Mouse (Mus musculus) heart, postnatal 14 days (tissue): ENCODE measurements around the gene Atp8a1. TPM values are rescaled to one million over a fixed set of nuclear protein-coding genes. Genes with fewer than 3 reads are reported as not detected.

Source experiments
- DNase-seq, 2 experiments: peaks; one replicate each; pipeline ENCODE4 v3.0.0; 2021 to 2022
- intact Hi-C: fragments of 180-260 bp; cut with DNase I; formaldehyde crosslinking; loops from one replicate; pipeline ENCODE4 v1.15.1; 2025
- total RNA-seq, 2 experiments: library from RNA; stranded (reverse); gene quantifications; 2 replicates each; pipeline ENCODE4 v1.2.3; 2021

Gene Atp8a1
- total RNA-seq, 2 experiments from 2014 or later: 17.2 to 19.6 TPM

DNA sequence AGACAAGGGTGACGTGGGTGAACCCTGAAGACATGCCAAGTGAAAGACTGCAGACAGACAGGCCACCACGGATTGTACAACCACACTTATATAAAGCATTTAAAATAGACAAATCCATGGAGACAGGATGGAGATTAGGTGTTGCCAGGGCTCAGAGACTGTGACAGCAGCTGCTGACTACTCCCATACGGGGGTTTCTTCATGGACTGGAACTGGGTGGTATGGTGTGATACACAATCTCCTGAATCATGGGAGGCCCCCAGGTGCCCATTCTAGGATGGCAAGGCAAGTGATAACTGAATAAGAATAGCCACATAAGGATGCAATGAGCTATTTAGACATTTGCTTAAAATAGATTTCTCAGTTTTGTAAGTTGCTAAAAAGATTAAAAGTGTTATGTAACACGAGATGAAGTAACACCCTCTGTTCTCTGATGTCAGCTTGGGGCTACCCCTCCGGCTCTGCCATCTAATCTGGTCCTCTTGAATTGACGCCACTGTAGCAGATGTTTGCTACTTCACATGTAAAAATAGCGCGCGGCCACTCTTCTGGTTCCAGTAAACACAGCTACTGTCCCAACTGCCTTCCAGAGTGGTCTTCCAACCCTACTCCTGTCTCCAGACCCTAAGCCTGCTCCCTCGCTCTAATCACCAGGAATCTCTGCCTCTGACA lies 53.0 kb downstream of the Atp8a1 start:
- intact Hi-C loops: no loop called here
- peak in 1 of 2 experiments; percentile 26 for DNase-seq

- intact Hi-C loops: no loop called here
- DNase-seq: no peak
Measured at GRCm38 (mm10) chr5:67782775-67783174, 64.5 kb downstream of the Atp8a1 start.

GRCm38 (mm10) chr5:67778026-67778425 lies 69.2 kb downstream of the Atp8a1 start:
- DNase-seq: peak; percentile 29 to 48
- intact Hi-C loops: loop anchor here (5.0 kb wide), 1 partner anchor 69 kb away; the partner anchor contains the start of gene Atp8a1

DNA sequence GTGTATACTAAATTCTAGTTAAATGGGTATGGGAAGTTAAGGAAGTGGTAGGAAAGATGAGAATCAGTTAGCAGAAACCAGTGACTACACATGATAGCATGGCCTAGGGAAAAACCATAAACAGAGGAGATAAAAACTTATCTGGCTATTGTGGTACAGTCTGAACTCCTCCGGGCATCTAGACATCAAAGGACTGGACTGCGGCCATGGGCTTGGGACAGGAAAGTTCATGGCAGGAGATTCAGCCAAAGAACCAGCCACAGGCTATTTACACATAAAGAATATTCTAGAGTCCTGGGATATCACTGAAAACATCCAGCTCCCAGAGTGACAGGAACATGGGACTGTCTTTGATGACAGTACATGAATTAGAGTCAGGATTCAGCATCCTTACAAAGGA lies 73.0 kb downstream of the Atp8a1 start:
- no peak for DNase-seq
- intact Hi-C loops: no loop called here

DNA sequence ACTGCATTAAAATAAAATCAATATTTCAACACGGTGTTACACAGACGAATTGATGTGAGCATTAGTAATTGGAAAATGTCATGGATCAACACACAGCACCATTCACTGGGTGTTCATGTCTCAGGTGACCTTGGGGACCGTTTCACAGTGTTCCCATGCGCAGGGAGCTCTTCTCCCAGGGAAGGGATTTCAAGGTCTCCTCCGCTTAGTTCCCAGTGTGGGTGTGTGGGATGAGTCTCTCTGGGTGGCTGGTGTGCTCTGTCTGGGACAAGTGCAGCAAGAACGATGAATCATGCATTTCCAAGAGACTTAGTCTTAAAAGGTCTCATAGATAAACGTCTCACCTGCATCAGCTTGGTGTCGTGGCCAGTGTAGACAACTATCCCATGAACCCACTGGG lies 78.5 kb downstream of the Atp8a1 start:
- DNase-seq: no peak
- intact Hi-C loops: no loop called here

DNA sequence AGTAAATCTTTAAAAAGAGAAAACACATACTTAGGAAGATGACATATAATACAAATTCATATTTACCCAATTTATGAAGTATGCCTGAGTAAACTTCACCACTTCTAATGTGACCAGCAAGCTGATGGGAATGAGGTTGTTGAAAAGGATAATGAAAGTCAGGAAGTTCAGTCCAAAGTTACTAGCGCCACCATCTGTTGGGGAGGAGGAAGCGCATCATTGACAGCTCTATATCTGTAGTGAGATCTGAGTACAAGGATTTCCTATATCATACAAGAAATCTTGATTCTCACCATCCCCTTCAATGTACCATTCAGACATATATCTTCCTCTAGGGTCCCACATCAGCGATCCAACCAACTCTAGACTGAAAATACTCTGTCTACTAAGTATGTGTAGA lies 82.4 kb downstream of the Atp8a1 start:
- DNase-seq: no peak

GRCm38 (mm10) chr5:67758126-67758525 lies 89.1 kb downstream of the Atp8a1 start:
- intact Hi-C loops: loop anchor here (10.0 kb wide), 2 partner anchors 187 to 357 kb away; partner anchors contain the start of genes Gm21905 and Gm5108
- DNase-seq: peak in 1 of 2 experiments; percentile 22

More for the DNA sequence above, 82.4 kb downstream of the Atp8a1 start:
- intact Hi-C loops: no loop called here

GRCm38 (mm10) chr5:67756138-67756537 lies 91.1 kb downstream of the Atp8a1 start:
- DNase-seq: peak; percentile 44 to 51

GRCm38 (mm10) chr5:67753057-67753456 lies 94.2 kb downstream of the Atp8a1 start:
- intact Hi-C loops: loop anchor here (10.0 kb wide), 2 partner anchors 192 to 362 kb away; partner anchors contain the start of genes Gm21905 and Gm5108
- no peak for DNase-seq

More at GRCm38 (mm10) chr5:67756138-67756537, 91.1 kb downstream of the Atp8a1 start:
- intact Hi-C loops: loop anchor here (1.0 to 10.0 kb wide), 4 partner anchors 91 to 359 kb away; partner anchors contain the start of genes Atp8a1, Gm21905 and Gm5108

GRCm38 (mm10) chr5:67752629-67753028 lies 94.6 kb downstream of the Atp8a1 start:
- DNase-seq: no peak
- intact Hi-C loops: loop anchor here (1.0 to 10.0 kb wide), 3 partner anchors 192 to 362 kb away; partner anchors contain the start of genes Gm21905 and Gm5108

DNA sequence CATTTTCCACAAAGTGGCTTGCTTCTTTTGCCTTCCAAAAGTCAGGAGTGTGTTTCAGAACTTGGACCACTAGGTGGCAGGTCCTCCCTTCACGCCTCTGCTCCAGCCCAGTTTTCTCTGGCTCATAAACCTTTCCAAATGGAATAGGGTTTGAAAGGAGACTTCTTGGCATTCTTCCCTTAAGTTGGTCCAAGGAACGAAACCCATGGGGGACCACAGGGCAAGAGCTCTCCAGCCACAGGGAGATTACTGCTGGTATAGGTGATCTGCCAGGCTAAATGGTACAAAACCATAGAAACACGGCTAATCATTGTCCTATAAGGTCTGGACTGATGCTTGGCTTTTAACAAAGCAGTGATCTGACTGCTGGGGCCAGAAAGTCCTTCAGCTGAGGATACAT lies 95.2 kb downstream of the Atp8a1 start:
- peak; percentile 24 to 45 for DNase-seq
- intact Hi-C loops: loop anchor here (1.0 to 10.0 kb wide), 3 partner anchors 193 to 363 kb away; partner anchors contain the start of genes Gm21905 and Gm5108

DNA sequence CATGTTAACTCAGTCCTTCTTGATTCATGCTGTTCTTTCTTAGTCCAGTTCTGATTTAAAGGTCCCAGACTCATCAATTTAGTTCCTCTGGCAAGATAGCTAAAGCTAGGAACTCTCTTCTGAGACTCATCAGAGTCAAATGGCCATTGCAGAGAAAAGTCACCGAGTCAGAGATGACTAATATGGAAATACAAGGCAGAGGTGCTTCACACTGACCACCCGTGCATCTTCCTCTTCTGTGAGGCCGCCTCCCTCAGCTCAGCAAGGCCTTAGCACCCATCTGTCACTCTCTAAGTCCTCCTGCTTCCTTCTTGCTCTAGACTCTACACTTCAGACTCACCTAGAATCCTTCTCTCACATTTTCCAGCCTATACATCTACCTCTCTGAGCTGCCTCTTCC lies 108.0 kb downstream of the Atp8a1 start:
- intact Hi-C loops: no loop called here
- no peak for DNase-seq

- intact Hi-C loops: no loop called here
- DNase-seq: no peak
Measured at GRCm38 (mm10) chr5:67738133-67738532, 109.1 kb downstream of the Atp8a1 start.

- peak in 1 of 2 experiments; percentile 12 for DNase-seq
- intact Hi-C loops: no loop called here
Measured at GRCm38 (mm10) chr5:67735771-67736170, 111.5 kb downstream of the Atp8a1 start.

GRCm38 (mm10) chr5:67733551-67734258 lies 113.5 kb downstream of the Atp8a1 start:
- no peak for DNase-seq
- intact Hi-C loops: no loop called here

DNA sequence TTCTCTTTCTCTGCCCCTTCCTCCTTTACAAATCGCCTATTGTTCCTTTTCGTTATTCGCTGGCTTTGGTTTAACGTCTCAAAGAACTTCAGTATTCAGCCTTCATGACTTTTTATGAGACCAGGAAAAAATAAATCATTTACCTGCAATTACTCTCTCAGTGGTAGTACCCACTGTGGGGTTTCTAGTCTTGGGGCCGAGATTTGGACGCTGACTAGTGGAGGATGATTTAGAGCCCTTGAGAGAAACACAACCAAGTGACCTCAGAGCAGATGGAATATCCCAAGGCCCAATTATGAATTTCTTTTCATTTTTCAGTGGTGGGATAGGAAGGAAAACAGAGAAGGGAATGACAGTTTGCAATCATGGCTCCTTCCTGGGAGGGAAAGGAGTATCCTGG lies 114.1 kb downstream of the Atp8a1 start:
- intact Hi-C loops: no loop called here
- DNase-seq: no peak

GRCm38 (mm10) chr5:67727755-67728154 lies 119.5 kb downstream of the Atp8a1 start:
- peak in 1 of 2 experiments; percentile 25 for DNase-seq
- intact Hi-C loops: loop anchor here (5.0 kb wide), 2 partner anchors 120 to 145 kb away; partner anchors contain the start of gene Shisa3

- intact Hi-C loops: loop anchor here (1.0 to 5.0 kb wide), 3 partner anchors 120 to 195 kb away; partner anchors contain the start of gene Shisa3
- no peak for DNase-seq
Measured at GRCm38 (mm10) chr5:67726810-67727209, 120.4 kb downstream of the Atp8a1 start.

DNA sequence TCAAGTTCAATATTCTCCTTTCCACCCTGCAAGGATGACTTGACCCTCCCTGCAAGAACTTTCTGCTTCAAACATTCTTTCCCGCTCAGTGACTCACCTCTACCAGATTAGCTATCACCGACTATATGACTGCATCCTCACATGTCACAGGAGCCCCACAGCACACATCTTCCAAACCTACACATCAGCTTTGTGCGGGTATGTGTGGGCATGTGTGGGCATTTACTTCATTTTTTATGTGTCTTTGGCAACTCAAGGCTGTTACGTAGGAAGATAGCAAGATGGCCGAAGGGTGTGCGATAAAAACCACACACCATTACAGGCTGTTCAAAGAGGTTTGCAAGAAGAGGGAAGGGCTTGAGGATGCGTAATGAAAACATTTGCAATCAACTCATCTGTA lies 145.6 kb downstream of the Atp8a1 start:
- intact Hi-C loops: no loop called here
- no peak for DNase-seq

- no peak for DNase-seq
- intact Hi-C loops: no loop called here
Measured at GRCm38 (mm10) chr5:67699418-67699817, 147.8 kb downstream of the Atp8a1 start.

DNA sequence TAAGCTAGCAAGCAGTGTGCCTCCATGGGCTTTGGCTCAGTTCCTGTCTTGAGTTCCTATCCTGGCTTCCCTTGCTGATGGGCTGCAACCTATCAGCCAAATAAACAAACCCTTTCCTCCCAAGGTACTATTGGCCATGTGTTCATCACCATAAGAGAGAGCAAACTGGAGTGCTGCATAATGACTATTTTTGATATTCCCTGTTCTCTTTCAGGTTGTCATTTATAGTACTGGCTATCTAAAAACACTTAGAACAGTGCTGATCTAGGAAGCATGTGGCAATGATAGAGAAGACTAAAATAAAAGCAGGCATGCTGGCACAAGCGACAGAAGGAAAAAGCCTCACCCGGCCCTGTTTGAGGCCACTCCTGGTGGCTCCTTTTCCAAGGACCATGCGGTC lies 149.1 kb downstream of the Atp8a1 start:
- DNase-seq: peak in 1 of 2 experiments; percentile 13
- intact Hi-C loops: no loop called here
